In the genomic region with DNA sequence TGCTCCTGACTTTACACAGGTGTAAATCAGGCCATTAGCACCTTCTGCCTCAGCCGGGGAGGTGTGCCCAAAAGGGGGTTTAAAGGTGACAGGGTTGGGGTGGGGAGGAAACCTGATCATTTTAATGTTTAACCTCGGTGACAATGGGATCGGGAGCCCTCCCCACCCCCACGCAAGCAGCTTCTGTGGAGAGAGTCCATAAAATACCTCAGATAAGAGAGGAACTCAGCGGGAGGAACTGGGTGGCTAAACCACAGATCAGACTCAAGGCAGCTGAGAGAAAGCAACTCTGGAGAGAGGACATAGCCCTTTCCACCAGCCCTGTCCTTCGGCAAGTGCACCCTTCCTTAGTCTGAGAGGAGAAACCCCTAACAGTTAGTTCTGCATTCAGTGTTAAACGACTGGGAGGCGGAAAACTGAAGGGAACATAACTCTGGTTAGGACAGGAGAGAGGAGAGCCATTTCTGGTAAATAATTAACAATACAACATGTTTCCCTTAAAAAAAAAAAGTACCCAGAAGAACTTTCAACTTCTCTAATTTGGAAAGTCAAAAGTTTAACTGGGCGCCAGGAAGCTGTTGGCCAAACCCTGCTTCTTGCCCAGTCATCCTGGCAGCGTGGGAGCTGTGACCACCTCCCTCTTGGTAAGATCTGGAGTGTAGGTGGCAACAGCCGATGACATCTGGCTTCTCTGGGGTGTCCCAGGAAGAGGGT, we compare ENCODE assay signal across 9 mouse cellular contexts. TPM values are rescaled to one million over a fixed set of nuclear protein-coding genes. Genes with fewer than 3 reads are reported as not detected.
A peak's percentile ranks its signal among the peaks of the same experiment; 100 is the strongest.
DNase-seq lines count a peak whose midpoint lies in the region; ATAC-seq and TF ChIP-seq lines count a peak whose summit lies in the region.
"Had no signal": no experiment of that assay in that cellular context is flagged by ENCODE, and none has a peak within 500 bp of the region (broad histone marks: within the 10 kb centered on the region; RNA-seq: fewer than 3 reads in every experiment).

No protein-coding gene starts in this region.

- no peak for TF ChIP-seq CTCF in Patski (IDR thresholded peaks at IDR 0.05)

- H3K9me3 ChIP-seq in heart, embryonic 16.5 days (replicated peaks; ENCODE audit: control insufficient read depth, low read length): no peaks in the 10 kb centered on the region
- no peaks in the 10 kb centered on the region for H3K9me3 ChIP-seq in embryonic facial prominence, embryonic 10.5 days

- 0 out of 2 replicates have a peak overlapping the region, but pooled peaks have one; percentile 5 for H3K27ac ChIP-seq in heart, embryonic 16.5 days (ENCODE audit: low read length)
- no peak overlapping the region for H3K27ac ChIP-seq in embryonic facial prominence, embryonic 10.5 days (replicated peaks)

- WGBS in heart, embryonic 16.5 days: 23% methylated on average over 11 of the region's 11 CpGs
- WGBS in embryonic facial prominence, embryonic 10.5 days: 64% methylated on average over 11 of the region's 11 CpGs

- POLR2A ChIA-PET in Patski (lab: Charles Lee): interaction anchor here (1.0 kb wide), 1 partner anchor 79 kb away, joined by 3 read pairs; no protein-coding TSS in a partner anchor

- H3K4me2 ChIP-seq in heart, embryonic 16.5 days (ENCODE audit: low read depth, low read length): peak overlapping the region; percentile 50

- CTCF ChIA-PET in Patski (lab: Charles Lee): no interaction called here

- H3K4me3 ChIP-seq in heart, embryonic 16.5 days (ENCODE audit: low read length): no peak overlapping the region
- no peak overlapping the region for H3K4me3 ChIP-seq in embryonic facial prominence, embryonic 10.5 days

- H3K4me1 ChIP-seq in heart, embryonic 16.5 days (ENCODE audit: control insufficient read depth, insufficient read depth, low read length): peaks cover 17% of the 10 kb centered on the region
- peaks cover 11% of the 10 kb centered on the region for H3K4me1 ChIP-seq in embryonic facial prominence, embryonic 10.5 days

- no peaks in the 10 kb centered on the region for H3K36me3 ChIP-seq in heart, embryonic 16.5 days (ENCODE audit: control insufficient read depth, insufficient read depth)
- H3K36me3 ChIP-seq in embryonic facial prominence, embryonic 10.5 days (replicated peaks): no peaks in the 10 kb centered on the region

- H3K27me3 ChIP-seq in Patski: no peaks in the 10 kb centered on the region
- no peaks in the 10 kb centered on the region for H3K27me3 ChIP-seq in heart, embryonic 16.5 days (ENCODE audit: control insufficient read depth, insufficient read depth, low read length)
- peaks cover 44% of the 10 kb centered on the region for H3K27me3 ChIP-seq in embryonic facial prominence, embryonic 10.5 days (replicated peaks; ENCODE audit: low read depth, poor library complexity, severe bottlenecking)

- peak; percentile 46 for ATAC-seq in Patski
- peak; percentile 69 for ATAC-seq in heart, embryonic 16.5 days (replicated peaks; ENCODE audit: extremely low read depth, insufficient read depth, low FRiP score)
- ATAC-seq in cerebellum, adult (ENCODE audit: insufficient number of reproducible peaks, low FRiP score, low TSS enrichment): no peak

- peak overlapping the region; percentile 18; the same call in 1 of the 2 replicates for H3K9ac ChIP-seq in heart, embryonic 16.5 days (ENCODE audit: low read length)

- in situ Hi-C loops in Patski (cut with MboI; ENCODE audit: low pct_unique_long_range_greater_than_20kb): no loop called here

- peak; percentile 30 for DNase-seq in Patski (ENCODE audit: low read depth, low spot score)
- DNase-seq in kidney, postnatal 36 days: peak; percentile 76 to 79
- peak; percentile 35 to 51 for DNase-seq in lung, postnatal 4 days
- no peak for DNase-seq in embryonic facial prominence, embryonic 10.5 days (ENCODE audit: low spot score)
- no peak for DNase-seq in cerebellum, adult 18-20 months
- DNase-seq in right cerebral cortex, postnatal 10 days (ENCODE audit: low spot score in 2 of 2): no peak
- DNase-seq: cerebellum, adult 2 months had no signal

RNA-seq across cellular contexts. Expression of a gene that starts 40.9 kb away (rescaled TPM):
- polyA plus RNA-seq in Patski (2021): 22.1 TPM
- 36.6 and 45.6 TPM in 2 replicates for polyA plus RNA-seq in heart, embryonic 16.5 days (2015; fragmentation: Nextera tagmentation; extraction: Ambion mirVana)
- 94.5 and 111 TPM in 2 replicates for polyA plus RNA-seq in embryonic facial prominence, embryonic 10.5 days (2016; fragmentation: Nextera tagmentation; extraction: Ambion mirVana)

Comparison
In these comparisons a context has a peak if more than half of its experiments do, and no peak if none do; other contexts are left out.
1. DNase-seq: peak in Patski (single experiment), kidney, postnatal 36 days (2 of 2) and lung, postnatal 4 days (2 of 2); none in embryonic facial prominence, embryonic 10.5 days (single experiment), cerebellum, adult 18-20 months (0 of 2) and right cerebral cortex, postnatal 10 days (0 of 2).